Mouse (Mus musculus): ENCODE measurements around the gene Fbxo46.
"Not testable (repeated sequence)": the region's sequence is repeated elsewhere in the genome, so short reads cannot be mapped to it uniquely, and the experiment has no call there.

Gene Fbxo46

DNA sequence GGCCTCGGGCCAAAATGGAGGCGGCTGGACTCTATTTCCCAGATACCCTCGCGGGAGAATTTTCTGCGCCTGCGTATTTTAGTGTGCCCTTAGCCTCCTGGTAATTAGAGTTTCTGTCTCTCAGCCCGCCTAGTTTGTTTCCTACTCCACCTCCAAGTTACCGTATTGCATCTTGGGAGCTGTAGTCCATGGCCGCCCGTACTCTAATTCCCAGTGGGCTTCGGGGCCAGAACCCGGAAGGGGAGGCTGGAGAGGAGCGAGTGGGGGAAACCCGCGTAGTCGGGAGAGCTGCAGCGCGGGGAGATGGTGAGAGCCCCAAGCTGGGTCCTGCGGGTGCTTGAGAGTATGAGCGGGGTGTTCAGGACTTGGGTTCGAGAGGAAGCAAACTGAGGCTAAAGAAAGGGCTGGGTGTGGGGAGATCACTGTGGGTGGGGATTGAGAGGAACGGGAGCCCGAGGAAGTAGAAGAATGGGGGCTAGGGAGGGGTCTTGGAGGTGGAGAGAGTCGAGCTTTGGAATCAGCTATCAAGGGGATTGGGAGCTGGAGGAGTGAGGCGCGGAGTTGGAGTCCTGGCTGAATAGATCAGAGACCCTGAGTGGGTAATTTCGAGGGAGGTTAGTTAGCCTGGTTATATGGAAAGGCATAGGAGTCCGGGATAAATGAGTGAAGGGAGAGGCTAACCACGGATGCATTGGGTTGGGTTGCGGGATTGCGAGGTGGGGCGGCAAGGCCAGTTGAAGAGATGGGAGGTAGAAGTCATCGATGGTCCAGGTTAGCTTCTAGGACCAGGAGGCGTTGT, at the start of gene Fbxo46:
Gene Fbxo46 (plus strand): TSS at position 229 of the 799 bp plus-strand sequence.
- peak; percentile 81 to 86 for DNase-seq

GRCm38 (mm10) chr7:19071024-19071423, 48.6 kb upstream of the Fbxo46 start:
- DNase-seq, result not testable (repeated sequence)

- no peak for DNase-seq
Measured at GRCm38 (mm10) chr7:19073504-19073903, 46.2 kb upstream of the Fbxo46 start.

DNA sequence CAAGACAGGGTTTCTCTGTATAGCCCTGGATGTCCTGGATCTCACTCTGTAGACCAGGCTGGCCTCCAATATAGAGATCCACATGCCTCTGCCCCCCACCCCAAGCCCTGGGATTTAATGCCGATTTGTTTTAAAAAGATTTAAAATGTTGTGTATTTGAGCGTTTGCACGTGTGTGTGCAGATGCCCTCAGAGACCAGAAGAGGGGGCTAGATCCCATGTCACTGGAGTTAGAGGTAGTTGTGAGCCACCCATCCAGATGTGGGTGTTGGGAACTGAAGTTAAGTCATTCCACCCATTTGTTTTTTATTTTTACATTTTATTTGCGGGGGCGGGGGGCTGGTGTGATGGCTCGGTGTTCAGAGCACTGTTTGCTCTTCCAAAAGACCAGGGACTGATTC, 45.2 kb upstream of the Fbxo46 start:
- DNase-seq, result no peak

GRCm38 (mm10) chr7:19075231-19075630, 44.4 kb upstream of the Fbxo46 start:
- no peak for DNase-seq

- DNase-seq, result peak; percentile 64 to 70
Measured at GRCm38 (mm10) chr7:19075723-19076585, 43.7 kb upstream of the Fbxo46 start, which contains the start of gene Dmwd. Gene Dmwd, plus strand, starts transcription at chr7:19076227.

GRCm38 (mm10) chr7:19076586-19076991, 43.1 kb upstream of the Fbxo46 start:
- no peak for DNase-seq

DNA sequence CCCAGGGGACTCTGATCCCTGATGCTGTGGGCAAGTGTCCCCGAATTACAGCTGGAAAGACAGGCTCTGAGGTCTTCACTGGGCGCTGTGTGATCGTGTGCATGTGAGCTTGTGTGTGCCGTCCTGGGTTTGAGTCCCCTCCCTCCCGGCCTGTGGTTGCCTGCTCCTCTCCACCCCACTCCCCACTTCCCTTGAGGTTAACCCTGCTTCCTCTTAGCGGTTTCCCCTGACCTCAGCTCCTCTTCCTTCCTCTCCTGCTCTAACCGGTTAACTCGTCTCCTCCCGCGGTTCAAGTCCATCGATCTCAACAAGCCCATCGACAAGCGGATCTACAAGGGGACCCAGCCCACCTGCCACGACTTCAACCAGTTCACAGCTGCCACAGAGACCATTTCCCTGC, 41.9 kb upstream of the Fbxo46 start:
- DNase-seq, result peak; percentile 76 to 83

- DNase-seq, result no peak
Measured at GRCm38 (mm10) chr7:19078732-19079131, 40.9 kb upstream of the Fbxo46 start.

DNA sequence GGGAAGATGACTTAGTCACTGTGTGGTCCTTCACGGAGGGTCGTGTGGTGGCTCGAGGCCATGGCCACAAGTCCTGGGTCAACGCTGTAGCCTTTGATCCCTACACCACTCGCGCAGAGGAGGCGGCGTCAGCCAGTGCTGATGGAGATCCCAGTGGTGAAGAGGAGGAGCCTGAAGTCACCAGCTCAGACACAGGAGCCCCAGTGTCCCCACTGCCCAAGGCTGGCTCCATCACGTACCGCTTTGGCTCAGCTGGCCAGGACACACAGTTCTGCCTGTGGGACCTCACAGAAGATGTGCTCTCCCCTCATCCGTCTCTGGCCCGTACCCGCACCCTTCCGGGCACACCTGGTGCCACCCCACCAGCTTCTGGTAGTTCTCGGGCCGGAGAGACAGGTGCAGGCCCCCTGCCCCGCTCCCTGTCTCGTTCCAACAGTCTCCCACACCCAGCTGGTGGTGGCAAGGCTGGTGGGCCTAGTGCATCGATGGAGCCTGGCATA, 39.2 kb upstream of the Fbxo46 start:
- no peak for DNase-seq

DNA sequence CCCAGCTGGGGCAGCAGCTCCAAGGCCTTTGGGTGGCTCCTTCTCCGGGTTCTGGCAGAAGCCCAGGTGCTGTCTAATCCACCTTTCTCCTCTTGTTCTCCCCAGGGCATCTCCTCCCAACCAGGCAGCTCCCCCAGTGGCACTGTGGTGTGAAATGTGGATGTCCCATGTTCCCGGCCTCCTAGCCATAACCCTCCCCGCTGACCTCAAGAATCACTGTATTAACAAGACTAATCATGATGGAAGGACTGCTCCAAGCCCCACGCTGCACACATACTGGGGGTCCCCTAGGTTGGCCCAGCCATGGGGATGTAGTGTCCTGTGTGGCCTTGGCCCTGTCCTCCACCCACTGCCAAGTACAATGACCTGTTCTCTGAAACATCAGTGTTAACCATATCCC, 37.5 kb upstream of the Fbxo46 start:
- DNase-seq, result no peak

- DNase-seq, result no peak
Measured at GRCm38 (mm10) chr7:19083096-19083495, 36.6 kb upstream of the Fbxo46 start.

GRCm38 (mm10) chr7:19083701-19084100, 36.0 kb upstream of the Fbxo46 start, which contains the start of gene Dmpk:
Gene Dmpk, plus strand, starts transcription at chr7:19083849.
- DNase-seq, result no peak

DNA sequence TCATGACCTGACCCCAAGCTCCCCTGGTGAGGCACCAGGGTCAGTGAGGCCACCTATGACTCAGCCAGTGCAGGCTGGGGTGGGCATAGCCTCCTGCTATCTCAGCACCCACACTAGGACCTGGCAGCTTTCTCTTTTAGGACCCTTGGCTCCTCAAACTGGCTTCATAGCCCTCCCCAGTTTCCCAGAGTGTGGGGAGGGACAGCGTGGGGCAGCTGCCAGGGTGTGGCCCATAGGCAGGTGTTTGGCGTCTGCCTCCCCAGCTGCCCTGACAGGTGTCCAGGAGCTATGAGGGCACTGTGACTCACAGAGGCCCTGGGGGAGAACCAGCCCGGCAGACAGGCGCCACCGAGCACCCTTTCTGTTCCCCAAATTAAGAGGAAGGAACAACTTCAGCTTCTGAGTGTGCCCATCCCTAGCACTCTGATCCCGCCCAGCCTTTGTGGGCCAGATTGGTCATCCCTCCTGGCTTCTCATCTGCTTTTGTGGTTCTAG, 35.3 kb upstream of the Fbxo46 start:
- peak; percentile 61 to 70 for DNase-seq

DNA sequence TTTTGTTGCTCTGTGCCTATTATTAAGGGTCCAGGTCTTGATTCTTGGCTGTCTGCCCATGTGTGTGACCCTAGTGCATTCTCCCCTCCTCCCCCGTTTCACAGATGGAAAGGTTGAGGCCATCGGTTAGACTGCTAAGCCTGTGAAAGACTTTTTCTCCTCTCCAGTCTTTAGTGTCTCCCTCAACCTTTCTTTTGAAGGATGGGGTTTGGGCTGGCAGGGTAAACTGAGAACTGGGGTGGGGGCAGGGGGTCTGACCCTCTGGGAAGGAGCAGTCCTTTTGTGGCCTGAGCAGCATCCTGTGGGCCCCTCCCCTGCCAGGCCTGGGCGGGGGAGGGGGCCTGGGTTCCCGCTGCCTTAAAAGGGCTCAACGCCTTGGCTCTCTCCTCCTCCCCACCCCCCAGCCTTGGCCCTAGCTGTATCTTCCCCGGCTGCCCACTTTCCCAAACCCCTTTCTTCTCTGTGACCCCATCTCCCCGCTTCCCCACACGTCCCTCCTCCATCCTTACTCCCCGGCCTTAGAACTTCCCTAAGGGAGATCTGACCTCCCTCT, 34.7 kb upstream of the Fbxo46 start:
- no peak for DNase-seq

DNA sequence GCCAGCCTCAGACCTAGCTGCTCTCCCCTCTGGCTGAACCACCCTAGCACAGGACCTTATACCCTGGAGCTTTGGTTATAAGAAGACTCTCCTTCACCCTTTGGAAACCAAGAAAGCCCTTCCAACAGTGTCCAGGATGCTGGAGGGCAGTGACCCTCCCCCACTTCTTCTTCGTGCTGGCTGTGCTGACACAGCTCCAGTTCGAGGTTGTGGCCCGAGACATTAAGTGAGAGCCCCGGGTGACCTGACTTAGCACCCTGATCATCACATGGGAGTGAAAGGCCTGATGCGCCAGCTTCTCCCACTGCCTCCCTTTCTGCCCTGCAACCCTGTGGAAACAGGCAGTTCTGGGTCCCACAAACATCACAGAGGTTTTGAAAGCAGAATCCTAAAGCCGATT, 34.2 kb upstream of the Fbxo46 start:
- DNase-seq, result no peak

DNA sequence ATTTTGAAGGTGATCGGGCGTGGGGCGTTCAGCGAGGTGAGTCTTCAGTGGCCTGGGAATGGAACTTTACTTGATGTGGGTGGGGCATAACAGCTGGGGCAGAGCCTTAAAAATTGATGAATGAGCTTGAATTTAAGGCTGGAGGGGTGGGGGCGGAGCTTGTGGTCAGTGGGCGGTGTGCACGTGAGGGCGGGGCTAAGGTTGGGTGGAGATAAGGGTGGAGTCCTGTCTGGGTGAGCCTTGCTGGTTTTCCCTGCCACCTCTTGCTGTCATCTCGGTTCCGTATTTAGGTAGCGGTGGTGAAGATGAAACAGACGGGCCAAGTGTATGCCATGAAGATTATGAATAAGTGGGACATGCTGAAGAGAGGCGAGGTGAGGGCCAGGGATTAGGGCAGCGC, 33.6 kb upstream of the Fbxo46 start:
- peak; percentile 64 to 71 for DNase-seq

GRCm38 (mm10) chr7:19086760-19087159, 32.9 kb upstream of the Fbxo46 start:
- DNase-seq, result no peak

- peak; percentile 59 to 83 for DNase-seq
Measured at GRCm38 (mm10) chr7:19088813-19089212, 30.8 kb upstream of the Fbxo46 start.

DNA sequence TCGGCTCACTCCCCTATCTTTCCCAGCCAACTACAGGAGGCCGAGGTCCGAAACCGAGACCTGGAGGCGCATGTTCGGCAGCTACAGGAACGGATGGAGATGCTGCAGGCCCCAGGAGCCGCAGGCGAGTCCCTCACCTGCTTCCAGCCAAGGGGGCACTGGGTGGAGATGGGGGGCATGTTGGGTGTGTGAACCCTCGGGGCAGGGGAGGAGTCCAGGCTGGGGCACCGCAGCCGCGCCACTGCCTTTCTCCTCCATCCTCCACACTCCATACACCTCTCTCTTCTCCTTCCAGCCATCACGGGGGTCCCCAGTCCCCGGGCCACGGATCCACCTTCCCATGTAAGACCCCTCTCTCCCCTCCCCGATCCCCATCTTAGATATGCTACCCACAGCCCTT, 27.7 kb upstream of the Fbxo46 start:
- DNase-seq, result no peak

DNA sequence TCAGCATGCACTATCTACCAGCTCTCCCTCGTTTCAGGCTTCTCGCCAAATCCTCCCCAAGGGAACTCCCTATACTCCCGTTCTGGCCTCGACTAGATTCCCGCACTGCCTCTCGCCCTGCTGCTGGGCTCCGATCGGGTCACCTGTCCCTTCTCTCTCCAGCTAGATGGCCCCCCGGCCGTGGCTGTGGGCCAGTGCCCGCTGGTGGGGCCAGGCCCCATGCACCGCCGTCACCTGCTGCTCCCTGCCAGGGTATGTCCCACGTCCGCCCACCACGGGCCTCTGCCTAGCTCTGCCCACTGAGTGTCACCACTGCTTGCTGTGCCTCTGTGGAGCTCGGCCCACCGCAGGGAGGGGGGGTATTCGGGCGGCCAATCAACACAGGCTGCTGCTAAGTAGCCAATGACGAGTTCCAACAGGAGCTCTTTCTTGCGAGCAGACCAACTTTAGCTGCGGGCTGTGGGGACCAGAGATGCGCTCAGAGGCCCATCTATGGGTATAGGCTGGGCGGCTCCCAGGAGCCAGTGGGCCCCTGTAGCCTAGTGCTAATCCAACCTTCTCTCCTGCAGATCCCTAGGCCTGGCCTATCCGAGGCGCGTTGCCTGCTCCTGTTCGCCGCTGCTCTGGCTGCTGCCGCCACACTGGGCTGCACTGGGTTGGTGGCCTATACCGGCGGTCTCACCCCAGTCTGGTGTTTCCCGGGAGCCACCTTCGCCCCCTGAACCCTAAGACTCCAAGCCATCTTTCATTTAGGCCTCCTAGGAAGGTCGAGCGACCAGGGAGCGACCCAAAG, 27.1 kb upstream of the Fbxo46 start:
- DNase-seq, result no peak

- peak; percentile 79 to 89 for DNase-seq
Measured at GRCm38 (mm10) chr7:19093174-19093521, 26.5 kb upstream of the Fbxo46 start.

Measured in spleen, adult 18-20 months (tissue).